Mouse (Mus musculus) heart, embryonic 12.5 days (tissue): ENCODE results near the gene 4930438A08Rik. TPM values are rescaled to one million over a fixed set of nuclear protein-coding genes. Genes with fewer than 3 reads are reported as not detected.
A peak's percentile ranks its signal among the peaks of the same experiment; 100 is the strongest.
"Not testable (repeated sequence)": the region's sequence is repeated elsewhere in the genome, so short reads cannot be mapped to it uniquely, and the experiment has no call there.

Experiments
- ATAC-seq: fragments of 200-750 bp; cut with Nextera tagmentation; 2 replicates; pipeline ENCODE4 v1.8.0; 2017; ENCODE audit warnings: moderate TSS enrichment, moderate library complexity; ENCODE audit not compliant: insufficient number of reproducible peaks, low FRiP score
- H3K27ac ChIP-seq: fragments of 300-500 bp; sonication (generic); 2 replicates; pipeline ENCODE4 v1.5.1; 2016; ENCODE audit warnings: mild to moderate bottlenecking, moderate library complexity; ENCODE audit not compliant: poor library complexity, severe bottlenecking
- H3K27me3 ChIP-seq: fragments of 300-500 bp; sonication (generic); replicated peaks from 2 replicates; pipeline ENCODE4 v1.6.1; 2016; ENCODE audit warnings: mild to moderate bottlenecking, moderate library complexity
- H3K36me3 ChIP-seq: fragments of 300-500 bp; sonication (generic); 2 replicates; pipeline ENCODE4 v1.6.1; 2016; ENCODE audit warnings: mild to moderate bottlenecking, moderate library complexity
- H3K4me1 ChIP-seq: fragments of 300-500 bp; sonication (generic); replicated peaks from 2 replicates; pipeline ENCODE4 v1.6.1; 2016; ENCODE audit warnings: mild to moderate bottlenecking
- H3K4me2 ChIP-seq: fragments of 300-500 bp; sonication (generic); 2 replicates; pipeline ENCODE4 v1.6.1; 2016; ENCODE audit warnings: mild to moderate bottlenecking, moderate library complexity
- H3K4me3 ChIP-seq: fragments of 300-500 bp; sonication (generic); 2 replicates; pipeline ENCODE4 v1.5.1; 2016; ENCODE audit warnings: mild to moderate bottlenecking
- H3K9ac ChIP-seq: fragments of 300-500 bp; sonication (generic); 2 replicates; pipeline ENCODE4 v1.6.1; 2016; ENCODE audit warnings: mild to moderate bottlenecking, moderate library complexity
- H3K9me3 ChIP-seq: fragments of 300-500 bp; sonication (generic); replicated peaks from 2 replicates; pipeline ENCODE4 v1.6.1; 2016; ENCODE audit warnings: mild to moderate bottlenecking, moderate library complexity
- WGBS: fragments of 180-500 bp; shearing (Covaris S2); methylation state at CpG from one replicate; pipeline ENCODE4 v1.1.7; 2016; 5-methylcytosine and 5-hydroxymethylcytosine counted together
- polyA plus RNA-seq: library from polyadenylated mRNA; unstranded; fragments of >200 nt; fragmentation: Nextera tagmentation; extraction: Ambion mirVana; gene quantifications from 2 replicates; pipeline ENCODE4 v1.2.1, GENCODE M21; 2016

4930438A08Rik gene
- polyA plus RNA-seq, 1 experiment from 2014 or later, result not detected

DNA sequence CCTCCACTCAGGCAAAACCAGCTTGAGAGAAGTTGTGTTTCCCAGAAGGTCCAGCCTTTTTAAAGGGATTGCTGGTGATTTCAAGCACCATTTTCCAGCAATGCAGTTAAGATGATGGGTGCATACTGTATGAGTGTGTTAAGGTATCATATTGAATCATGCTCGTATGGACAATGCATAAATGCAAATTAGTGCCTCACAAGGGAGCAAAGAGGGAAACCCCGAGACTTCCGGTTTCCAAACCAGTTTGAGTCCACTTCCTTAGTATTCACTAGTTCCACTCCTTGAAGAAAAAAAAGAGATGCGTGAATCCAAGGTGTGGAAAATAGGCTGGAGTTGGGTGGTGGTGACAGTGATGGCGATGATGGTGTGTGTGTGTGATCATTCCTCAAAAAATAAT is 7.9 kb downstream of the 4930438A08Rik start:
- Histone ChIP-seq H3K27me3 (peaks cover 24% of the 10 kb centered on the region), H3K4me2 (no peak overlapping the region), H3K9ac (no peak overlapping the region), H3K4me1 (no peaks in the 10 kb centered on the region), H3K4me3 (no peak overlapping the region), H3K36me3 (no peaks in the 10 kb centered on the region), H3K9me3 (no peaks in the 10 kb centered on the region), H3K27ac (no peak overlapping the region)
- ATAC-seq, result no peak
- 74% methylated on average over 5 of the region's 5 CpGs for WGBS

DNA sequence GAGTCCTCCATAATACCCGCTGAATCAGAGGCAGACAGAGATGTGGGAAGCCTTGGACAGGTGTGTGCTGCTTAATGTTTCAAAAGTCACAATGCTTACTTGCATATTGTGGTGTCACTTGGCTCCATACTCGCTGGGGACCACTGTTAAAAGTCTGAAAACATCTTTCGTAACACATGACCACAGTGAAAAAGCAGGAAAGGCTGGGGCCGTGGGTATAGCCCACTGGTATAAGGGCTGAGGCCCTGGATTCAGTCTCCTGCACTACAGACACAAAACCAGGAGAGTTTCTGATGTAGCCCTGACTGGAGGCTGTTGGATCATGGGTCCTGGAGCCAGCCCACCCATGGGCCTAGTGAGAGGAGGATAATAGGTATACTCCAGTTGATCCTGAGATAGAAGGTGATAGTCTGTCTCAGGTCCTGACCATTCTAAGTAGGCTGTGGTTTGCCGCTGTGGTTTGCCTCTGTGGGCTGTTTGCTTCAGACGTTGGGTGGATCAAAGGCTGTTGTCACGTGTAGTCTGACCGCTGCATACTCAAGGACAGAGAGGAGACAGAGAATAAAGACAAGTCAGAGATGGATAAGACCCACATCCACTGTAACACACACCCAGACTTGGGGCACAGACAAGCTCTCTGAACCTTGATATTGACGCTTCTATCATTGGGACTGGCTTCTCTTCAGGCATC is 15.5 kb downstream of the 4930438A08Rik start:
- Histone ChIP-seq H3K36me3 (no peaks in the 10 kb centered on the region), H3K27me3 (no peaks in the 10 kb centered on the region), H3K4me2 (no peak overlapping the region), H3K27ac (no peak overlapping the region), H3K4me1 (no peaks in the 10 kb centered on the region), H3K4me3 (no peak overlapping the region), H3K9me3 (no peaks in the 10 kb centered on the region), H3K9ac (no peak overlapping the region)
- WGBS, result 65% methylated on average over 9 of the region's 9 CpGs
- no peak for ATAC-seq

DNA sequence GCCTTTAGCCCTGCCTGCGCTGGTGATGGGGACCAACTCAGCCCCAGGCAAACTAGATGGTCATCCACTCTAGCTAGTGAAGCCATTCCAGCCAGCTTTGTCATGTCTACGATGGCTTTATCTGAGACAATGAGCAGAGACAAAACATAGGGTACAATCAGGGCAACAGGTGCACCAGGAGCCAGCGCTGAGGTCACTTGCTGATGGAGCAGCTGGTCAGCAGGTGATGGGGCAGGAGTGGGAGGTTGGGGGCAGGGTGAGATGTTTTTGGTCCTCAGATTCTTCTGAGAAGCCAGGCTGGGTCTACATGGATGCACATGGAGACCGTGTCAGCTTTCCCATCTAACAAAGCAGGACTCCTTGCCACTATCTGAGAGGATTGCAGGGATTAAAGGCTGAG is 16.2 kb downstream of the 4930438A08Rik start:
- Histone ChIP-seq H3K9ac (no peak overlapping the region), H3K36me3 (no peaks in the 10 kb centered on the region), H3K9me3 (no peaks in the 10 kb centered on the region), H3K27ac (no peak overlapping the region), H3K4me1 (no peaks in the 10 kb centered on the region), H3K4me3 (no peak overlapping the region), H3K27me3 (no peaks in the 10 kb centered on the region), H3K4me2 (no peak overlapping the region)
- 78% methylated on average over 4 of the region's 4 CpGs for WGBS
- no peak for ATAC-seq

DNA sequence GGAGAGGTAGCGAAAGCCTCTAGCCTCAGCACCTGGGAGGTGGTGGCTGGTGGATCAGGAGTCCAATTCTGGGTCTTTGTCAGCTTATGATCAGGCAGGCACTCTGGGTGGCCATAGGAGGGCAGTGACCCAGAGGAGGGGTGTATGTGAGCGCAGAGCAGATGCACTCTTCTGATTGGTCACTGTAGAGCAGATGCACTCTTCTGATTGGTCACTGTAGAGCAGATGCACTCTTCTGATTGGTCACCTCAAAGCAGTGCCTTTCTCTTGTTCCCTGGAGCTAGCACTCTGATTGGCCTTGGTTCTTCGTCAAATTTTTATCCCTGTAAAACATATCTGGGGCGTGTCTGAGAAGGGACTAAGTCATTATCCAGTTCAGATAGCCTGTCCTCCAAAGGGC is 18.2 kb downstream of the 4930438A08Rik start:
- no peak for ATAC-seq
- no peak overlapping the region for H3K9ac ChIP-seq
- H3K9me3 ChIP-seq, result no peaks in the 10 kb centered on the region
- 38% methylated on average over 4 of the region's 4 CpGs for WGBS
- no peak overlapping the region for H3K27ac ChIP-seq
- H3K4me3 ChIP-seq, result no peak overlapping the region
- no peaks in the 10 kb centered on the region for H3K27me3 ChIP-seq
- H3K36me3 ChIP-seq, result no peaks in the 10 kb centered on the region
- no peak overlapping the region for H3K4me2 ChIP-seq
- H3K4me1 ChIP-seq, result no peaks in the 10 kb centered on the region

DNA sequence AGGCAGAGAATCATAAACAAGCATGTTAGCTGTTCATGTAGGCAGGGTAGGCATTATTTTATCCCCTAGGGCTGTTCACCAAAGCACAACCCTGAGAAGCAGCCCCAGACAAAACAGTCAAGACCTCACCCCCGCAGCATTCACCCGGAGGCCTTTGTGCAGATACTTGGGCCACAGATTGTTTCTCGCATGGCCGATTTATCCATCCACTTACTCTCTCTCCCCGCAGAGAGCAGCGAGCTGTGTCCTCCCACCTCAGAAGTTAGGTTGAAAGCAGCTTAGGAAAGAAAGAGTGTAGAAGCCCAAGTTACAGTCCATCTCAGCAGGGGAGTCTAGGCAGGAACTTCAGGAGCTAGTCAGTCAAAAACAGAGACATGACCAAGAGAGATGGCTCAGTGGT is 22.8 kb downstream of the 4930438A08Rik start:
- no peak for ATAC-seq
- Histone ChIP-seq H3K4me1 (peaks cover 5% of the 10 kb centered on the region; the same call in 1 of the 2 replicates), H3K4me3 (no peak overlapping the region), H3K27me3 (no peaks in the 10 kb centered on the region), H3K27ac (no peak overlapping the region), H3K9ac (no peak overlapping the region), H3K9me3 (no peaks in the 10 kb centered on the region), H3K36me3 (no peaks in the 10 kb centered on the region), H3K4me2 (no peak overlapping the region)
- WGBS, result 79% methylated on average over 6 of the region's 6 CpGs

DNA sequence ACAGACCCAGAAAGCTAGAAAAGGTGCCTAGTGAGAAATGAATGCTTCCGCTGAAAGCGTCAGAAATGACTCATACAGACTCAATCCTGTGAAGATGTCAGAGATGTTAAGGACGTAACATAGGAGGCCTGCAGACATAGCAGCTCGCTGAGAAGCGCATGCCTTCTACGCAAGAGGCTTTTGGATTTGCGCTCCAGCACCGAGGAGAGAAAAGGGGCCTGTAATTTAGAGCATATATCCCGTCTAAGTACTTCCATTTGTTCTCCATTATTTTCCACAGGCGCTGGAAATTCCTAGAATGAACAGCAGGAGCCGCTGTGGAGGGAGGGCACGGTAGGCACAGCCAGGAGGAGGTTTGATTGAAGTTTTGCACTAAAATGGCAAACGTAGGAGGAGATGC is 26.5 kb downstream of the 4930438A08Rik start:
- H3K9me3 ChIP-seq, result no peaks in the 10 kb centered on the region
- peaks cover 10% of the 10 kb centered on the region for H3K4me1 ChIP-seq
- no peak overlapping the region for H3K27ac ChIP-seq
- 16% methylated on average over 13 of the region's 13 CpGs for WGBS
- no peaks in the 10 kb centered on the region for H3K36me3 ChIP-seq
- H3K4me3 ChIP-seq, result peak overlapping the region; percentile 35
- H3K4me2 ChIP-seq, result peak overlapping the region; percentile 61
- ATAC-seq, result no peak; the same call in 1 of the 2 replicates
- peak overlapping the region; percentile 48; the same call in 1 of the 2 replicates for H3K9ac ChIP-seq
- H3K27me3 ChIP-seq, result no peaks in the 10 kb centered on the region

DNA sequence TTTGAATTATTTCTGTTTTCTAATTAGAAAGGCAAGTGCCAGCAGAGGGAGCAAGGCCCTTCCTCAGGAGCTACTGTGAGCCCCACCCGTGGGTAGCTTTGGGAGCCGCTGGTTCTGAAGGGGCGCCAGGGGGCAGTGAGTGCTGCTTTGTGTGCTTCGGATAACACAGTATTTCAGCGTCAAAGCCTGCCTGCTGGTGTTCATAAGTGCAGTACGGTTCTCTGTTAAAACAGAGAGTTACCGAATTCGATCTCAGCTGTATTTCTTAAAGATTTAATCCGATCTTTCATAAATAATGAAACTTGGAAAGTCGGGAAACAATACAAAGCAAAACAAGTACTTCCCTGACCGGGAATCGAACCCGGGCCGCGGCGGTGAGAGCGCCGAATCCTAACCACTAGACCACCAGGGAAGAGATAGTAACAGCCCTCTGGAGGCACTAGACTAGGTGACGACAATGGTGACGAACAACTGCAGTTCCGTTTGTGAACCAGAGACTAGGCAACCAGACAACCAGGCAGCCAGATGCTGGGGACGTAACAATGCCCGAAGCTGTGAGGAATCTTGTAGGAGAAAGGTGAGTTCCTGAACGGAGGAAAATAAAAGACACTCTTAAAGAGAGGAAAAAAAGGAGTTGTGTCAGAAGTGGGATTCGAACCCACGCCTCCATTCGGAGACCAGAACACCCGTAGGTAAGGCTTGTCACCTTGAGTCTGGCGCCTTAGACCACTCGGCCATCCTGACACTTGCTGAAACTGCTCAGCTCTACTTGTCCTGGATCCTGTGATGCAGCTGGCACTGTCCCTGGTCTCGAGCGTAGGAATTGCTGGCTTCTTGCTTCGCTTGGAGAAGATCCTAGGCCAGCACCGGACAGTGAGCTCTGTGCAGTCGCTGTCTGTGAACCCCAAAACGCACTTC is 27.5 kb downstream of the 4930438A08Rik start:
- under 1% methylated on average over 36 of the region's 36 CpGs for WGBS
- Histone ChIP-seq H3K4me3 (peak overlapping the region; percentile 66), H3K4me1 (peaks cover 10% of the 10 kb centered on the region), H3K27ac (peak overlapping the region; percentile 80), H3K9ac (peak overlapping the region; percentile 72), H3K4me2 (peak overlapping the region; percentile 61), H3K36me3 (no peaks in the 10 kb centered on the region), H3K9me3 (no peaks in the 10 kb centered on the region), H3K27me3 (no peaks in the 10 kb centered on the region)
- peak; percentile 91 for ATAC-seq

DNA sequence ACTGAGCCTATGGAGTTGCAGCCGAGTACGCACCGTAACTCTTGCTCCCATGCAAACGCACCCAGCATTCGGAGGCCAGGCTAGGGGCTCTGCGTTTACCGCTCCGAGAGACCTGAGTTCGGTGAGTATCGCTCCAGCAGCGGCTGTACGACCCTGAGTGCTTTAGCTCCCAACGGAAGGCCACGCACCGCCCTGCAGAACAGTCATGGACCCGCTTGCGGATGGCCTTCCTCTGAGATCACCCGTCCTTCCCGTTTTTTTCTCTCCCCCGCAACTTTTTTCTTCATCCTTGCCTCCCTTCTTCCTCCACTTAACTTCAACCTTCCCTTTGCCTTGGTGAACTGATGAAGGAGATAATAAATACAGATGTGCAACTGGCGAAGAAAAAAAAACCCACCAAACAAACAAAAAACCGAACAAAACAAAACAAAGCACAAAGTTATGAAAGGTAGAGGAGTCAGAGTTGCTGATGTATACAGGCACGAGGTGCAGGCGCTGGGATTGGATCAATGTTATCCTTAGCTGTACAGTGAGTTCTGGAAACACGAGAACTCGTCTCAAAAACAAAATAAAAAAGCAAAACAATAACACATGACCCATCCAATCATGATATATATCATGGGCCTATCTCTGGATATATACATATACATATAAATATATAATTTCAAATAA is 28.3 kb downstream of the 4930438A08Rik start:
- peaks cover 18% of the 10 kb centered on the region for H3K4me1 ChIP-seq

DNA sequence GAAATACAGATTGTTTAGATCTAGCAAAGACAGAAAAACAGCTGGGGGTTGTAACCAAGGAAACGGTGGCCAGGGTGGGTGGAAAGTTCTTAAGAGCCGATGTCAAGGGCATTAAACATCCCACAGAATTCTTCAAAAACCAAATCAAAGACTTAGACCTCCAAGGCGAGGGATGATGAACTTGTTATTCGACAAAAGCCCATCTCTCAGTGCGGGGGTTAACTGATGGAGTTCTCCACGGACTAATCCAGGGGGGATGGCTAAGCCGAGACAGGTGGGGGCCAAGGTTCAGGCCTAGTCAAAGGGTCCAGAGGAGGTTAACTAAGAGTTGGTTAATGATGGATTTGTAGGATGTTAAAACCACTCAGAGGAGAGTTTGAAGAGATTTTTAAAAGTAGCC is 29.0 kb downstream of the 4930438A08Rik start:
- H3K4me2 ChIP-seq, result peak overlapping the region; percentile 51
- no peaks in the 10 kb centered on the region for H3K9me3 ChIP-seq
- ATAC-seq, result no peak
- H3K27ac ChIP-seq, result no peak overlapping the region
- no peak overlapping the region for H3K4me3 ChIP-seq
- no peak overlapping the region for H3K9ac ChIP-seq
- H3K27me3 ChIP-seq, result no peaks in the 10 kb centered on the region; the same call in 1 of the 2 replicates
- 42% methylated on average over 7 of the region's 7 CpGs for WGBS
- H3K4me1 ChIP-seq, result peaks cover 19% of the 10 kb centered on the region
- no peaks in the 10 kb centered on the region for H3K36me3 ChIP-seq

More for the DNA sequence above, 28.3 kb downstream of the 4930438A08Rik start:
- 2% methylated on average over 26 of the region's 26 CpGs for WGBS
- ATAC-seq, result peak; percentile 64
- H3K27me3 ChIP-seq, result no peaks in the 10 kb centered on the region
- H3K27ac ChIP-seq, result peak overlapping the region; percentile 80
- peak overlapping the region; percentile 66 for H3K4me3 ChIP-seq
- no peaks in the 10 kb centered on the region for H3K36me3 ChIP-seq
- H3K4me2 ChIP-seq, result peak overlapping the region; percentile 61
- H3K9ac ChIP-seq, result peak overlapping the region; percentile 72
- H3K9me3 ChIP-seq, result no peaks in the 10 kb centered on the region

DNA sequence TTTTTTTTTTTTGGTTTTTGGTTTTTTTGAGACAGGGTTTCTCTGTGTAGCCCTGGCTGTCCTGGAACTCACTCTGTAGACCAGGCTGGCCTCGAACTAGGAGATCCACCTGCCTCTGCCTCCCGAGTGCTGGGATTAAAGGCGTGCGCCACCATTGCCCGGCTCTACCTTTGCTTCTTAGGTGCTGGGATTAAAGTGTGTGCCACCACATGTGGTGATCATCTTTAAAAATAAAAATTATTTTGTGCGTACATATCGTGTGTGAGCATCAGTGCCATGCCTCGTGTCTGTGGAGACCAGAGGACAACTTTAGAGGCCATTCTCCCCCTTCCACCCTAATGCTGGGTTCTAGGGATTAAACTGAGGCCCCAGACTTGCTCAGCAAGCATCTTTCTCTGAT is 30.7 kb downstream of the 4930438A08Rik start:
- H3K4me1 ChIP-seq, result peaks cover 19% of the 10 kb centered on the region
- H3K36me3 ChIP-seq, H3K27ac ChIP-seq, H3K27me3 ChIP-seq, H3K4me2 ChIP-seq, H3K9me3 ChIP-seq, ATAC-seq, H3K9ac ChIP-seq, H3K4me3 ChIP-seq: not testable (repeated sequence)
- WGBS, result 85% methylated on average over 8 of the region's 8 CpGs

DNA sequence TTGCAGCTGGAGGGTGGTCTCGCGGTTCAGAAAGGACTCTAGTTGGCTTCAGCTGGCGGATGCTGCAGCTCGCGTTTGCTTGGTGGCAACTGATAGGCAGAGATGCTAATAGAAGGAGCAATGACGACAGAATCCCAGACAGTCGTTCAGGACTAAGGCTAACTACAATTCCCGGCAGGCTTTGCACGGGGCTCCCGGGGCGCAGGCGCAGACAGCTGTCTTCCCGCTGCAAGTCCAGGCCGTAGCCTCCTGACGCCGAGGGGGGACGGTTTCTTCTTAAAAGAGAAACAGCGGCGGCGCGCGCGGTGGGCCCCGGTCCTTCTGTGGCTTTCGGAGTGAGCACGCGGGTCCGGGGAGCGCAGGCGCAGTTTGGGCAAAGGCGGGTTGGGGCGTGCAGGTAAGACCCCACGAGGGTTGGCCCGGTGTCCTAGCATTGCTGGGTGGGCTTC is 32.3 kb downstream of the 4930438A08Rik start, which contains the start of gene Zfp692:
TSS of gene Zfp692 (plus strand) at position 210 of the 449 bp plus-strand sequence.
- under 1% methylated on average over 34 of the region's 34 CpGs for WGBS
- ATAC-seq, result peak; percentile 74
- H3K9ac ChIP-seq, result peak within 1 kb of the TSS; percentile 85
- no peak within 1 kb of the TSS for H3K27ac ChIP-seq
- peak within 1 kb of the TSS; percentile 56 for H3K4me3 ChIP-seq
- H3K9me3 ChIP-seq, result no peaks in the 10 kb centered on the region
- peaks cover 5% of the 10 kb centered on the region; the same call in 1 of the 2 replicates for H3K36me3 ChIP-seq
- peak within 1 kb of the TSS; percentile 99 for H3K4me2 ChIP-seq
- H3K27me3 ChIP-seq, result no peaks in the 10 kb centered on the region; the same call in 1 of the 2 replicates
- H3K4me1 ChIP-seq, result peaks cover 14% of the 10 kb centered on the region
